Mouse (Mus musculus): ENCODE measurements around the gene Fgfr4.
"Not testable (repeated sequence)": the region's sequence is repeated elsewhere in the genome, so short reads cannot be mapped to it uniquely, and the experiment has no call there.

Fgfr4 gene

DNA sequence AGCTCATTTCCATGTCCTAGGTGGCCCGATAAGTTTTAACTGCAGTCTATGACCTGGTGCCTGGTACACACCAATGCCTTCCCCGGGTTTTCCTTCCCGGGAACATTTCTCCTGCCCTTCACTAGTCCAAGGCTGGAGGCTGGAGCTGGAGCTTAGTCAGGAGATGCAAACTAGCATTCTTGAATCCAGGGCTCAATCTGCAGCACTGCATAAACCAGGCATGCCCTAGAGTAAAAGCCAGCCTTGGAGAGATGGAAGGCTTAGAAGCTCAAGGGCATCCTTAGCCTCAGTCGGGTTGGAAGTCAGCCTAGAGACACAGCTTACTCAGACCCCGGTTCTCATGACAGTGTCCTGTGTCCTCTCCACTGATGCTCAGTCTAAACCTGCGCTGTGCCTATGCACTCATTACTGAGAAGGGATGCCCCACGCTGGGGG lies 19.9 kb downstream of the Fgfr4 start:
- no peak for DNase-seq (ENCODE audit: low spot score)

GRCm38 (mm10) chr13:55174347-55174746 lies 21.9 kb downstream of the Fgfr4 start:
- DNase-seq (ENCODE audit: low spot score): no peak

DNA sequence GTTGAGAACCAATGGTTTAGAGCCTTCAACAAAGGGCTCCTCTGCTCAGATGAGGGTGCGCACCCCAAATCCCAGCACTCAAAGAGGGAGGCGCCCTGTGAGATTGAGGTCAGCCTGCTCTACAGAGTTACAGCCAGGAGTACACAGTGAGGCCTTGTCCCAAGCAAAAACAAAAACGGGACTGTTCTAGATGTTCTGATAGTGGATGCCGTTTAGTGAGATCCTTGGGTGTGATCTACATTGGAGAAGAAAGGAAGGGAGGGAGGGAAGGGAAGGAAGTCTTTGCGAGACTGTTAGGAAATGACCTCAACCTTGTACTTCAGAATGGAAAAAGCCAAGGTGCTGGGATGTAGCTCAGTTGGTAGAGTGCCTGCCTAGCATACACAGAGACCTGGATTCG lies 23.8 kb downstream of the Fgfr4 start:
- no peak for DNase-seq (ENCODE audit: low spot score)

DNA sequence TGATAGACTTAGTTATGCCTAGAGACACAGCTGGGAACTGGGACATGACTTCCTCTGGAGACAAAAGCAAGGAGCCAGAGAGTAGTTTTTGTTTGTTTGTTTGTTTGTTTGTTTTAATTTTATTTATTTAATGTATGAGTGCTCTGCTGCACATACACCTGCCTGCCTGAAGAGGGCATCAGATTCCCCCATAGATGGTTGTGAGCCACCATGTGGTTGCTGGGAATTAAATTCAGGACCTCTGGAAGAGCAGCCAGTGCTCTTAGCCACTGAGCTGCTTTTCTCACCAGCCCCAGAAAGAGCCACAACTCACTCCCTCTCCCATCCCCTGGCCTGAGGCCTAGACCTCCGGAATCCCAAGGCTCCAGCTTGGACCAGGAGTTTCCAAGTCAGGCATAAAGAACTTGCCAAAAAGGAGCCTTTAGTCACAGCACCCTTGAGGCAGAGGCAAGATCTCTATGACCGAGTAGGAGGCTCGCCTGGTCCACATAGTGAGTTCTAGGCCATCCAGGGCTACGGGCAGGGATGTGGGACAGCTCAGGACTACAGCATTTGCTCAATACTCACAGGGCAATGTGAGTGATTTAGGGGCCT lies 25.6 kb downstream of the Fgfr4 start:
- no peak for DNase-seq (ENCODE audit: low spot score)

GRCm38 (mm10) chr13:55178556-55178955 lies 26.1 kb downstream of the Fgfr4 start:
- DNase-seq (ENCODE audit: low spot score): peak; percentile 67

DNA sequence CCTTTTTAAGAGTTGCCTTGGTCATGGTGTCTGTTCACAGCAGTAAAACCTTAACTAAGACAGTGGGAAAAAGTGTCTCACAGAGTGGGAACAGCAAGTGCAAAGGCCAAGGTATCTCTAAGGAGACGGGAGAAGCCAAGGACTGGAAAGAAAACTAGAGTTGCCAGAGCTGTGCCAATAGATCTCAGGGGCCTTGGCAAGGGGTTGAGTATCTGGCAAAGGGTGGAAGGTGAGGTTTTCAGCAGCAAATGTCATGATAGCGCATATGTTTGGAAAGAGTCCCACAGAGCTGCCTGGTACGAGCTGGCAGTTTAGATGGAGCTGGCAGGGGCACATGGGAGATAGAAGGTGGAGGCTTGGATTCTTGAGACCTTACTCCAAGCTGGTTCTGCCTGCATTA lies 27.2 kb downstream of the Fgfr4 start:
- no peak for DNase-seq (ENCODE audit: low spot score)

- DNase-seq (ENCODE audit: low spot score): no peak
These were observed 29.3 kb downstream of the Fgfr4 start for GRCm38 (mm10) chr13:55181786-55182172.

GRCm38 (mm10) chr13:55182173-55182894 lies 29.9 kb downstream of the Fgfr4 start:
- DNase-seq (ENCODE audit: low spot score): peak; percentile 58

- no peak for DNase-seq (ENCODE audit: low spot score)
These were observed 30.9 kb downstream of the Fgfr4 start for GRCm38 (mm10) chr13:55183382-55183781.

- not testable (repeated sequence) for DNase-seq (ENCODE audit: low spot score)
These were observed 34.6 kb downstream of the Fgfr4 start for GRCm38 (mm10) chr13:55187062-55187461.

GRCm38 (mm10) chr13:55189531-55190107 lies 37.2 kb downstream of the Fgfr4 start:
- no peak for DNase-seq (ENCODE audit: low spot score)

GRCm38 (mm10) chr13:55190121-55190868 lies 37.9 kb downstream of the Fgfr4 start:
- peak; percentile 94 for DNase-seq (ENCODE audit: low spot score)

GRCm38 (mm10) chr13:55191535-55191934 lies 39.1 kb downstream of the Fgfr4 start:
- no peak for DNase-seq (ENCODE audit: low spot score)

GRCm38 (mm10) chr13:55202758-55203157 lies 50.3 kb downstream of the Fgfr4 start:
- not testable (repeated sequence) for DNase-seq (ENCODE audit: low spot score)

GRCm38 (mm10) chr13:55203740-55204139 lies 51.3 kb downstream of the Fgfr4 start:
- DNase-seq (ENCODE audit: low spot score): no peak

- DNase-seq (ENCODE audit: low spot score): no peak
These were observed 52.4 kb downstream of the Fgfr4 start for GRCm38 (mm10) chr13:55204667-55205389.

GRCm38 (mm10) chr13:55205448-55206205 lies 53.2 kb downstream of the Fgfr4 start:
- DNase-seq (ENCODE audit: low spot score): no peak

DNA sequence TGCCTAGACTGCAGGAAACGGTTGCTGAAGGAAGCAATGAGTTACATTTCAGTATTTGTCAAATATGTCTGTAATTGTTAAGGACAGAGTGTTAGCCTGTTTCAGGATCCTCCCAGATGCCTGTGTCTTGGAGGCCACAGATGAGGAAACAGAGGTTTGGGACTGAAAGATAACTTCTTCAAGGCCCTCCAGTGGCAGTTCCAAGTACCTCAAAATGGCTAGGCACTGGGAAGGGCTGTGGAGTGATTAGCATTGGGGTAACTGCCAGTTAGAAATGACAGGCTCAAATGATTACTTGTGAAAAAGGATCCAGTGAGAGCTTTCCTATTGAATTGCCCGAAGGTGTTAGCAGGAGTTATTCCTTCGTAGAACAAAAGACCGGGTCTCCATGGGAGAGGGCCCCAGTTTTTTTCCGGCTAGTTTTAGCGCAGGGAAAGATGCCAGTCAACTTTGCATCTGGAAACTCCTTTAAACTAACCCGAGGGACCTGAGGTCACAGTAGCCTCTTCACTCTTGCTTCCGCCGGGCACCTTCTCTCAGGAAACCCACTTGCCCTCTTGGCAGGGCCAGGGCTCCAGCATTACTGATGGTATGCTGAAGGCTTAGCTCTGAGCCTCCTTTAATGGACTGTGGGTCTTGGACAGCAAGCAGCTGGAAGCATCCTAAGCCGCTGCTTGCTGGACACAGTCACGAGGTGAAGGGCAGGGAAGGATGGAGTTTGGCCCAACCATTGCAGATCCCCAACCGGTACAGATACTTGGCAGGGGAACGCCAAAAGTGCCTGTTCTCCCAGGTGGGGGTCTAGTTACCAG lies 56.6 kb downstream of the Fgfr4 start:
- DNase-seq (ENCODE audit: low spot score): peak; percentile 49

DNA sequence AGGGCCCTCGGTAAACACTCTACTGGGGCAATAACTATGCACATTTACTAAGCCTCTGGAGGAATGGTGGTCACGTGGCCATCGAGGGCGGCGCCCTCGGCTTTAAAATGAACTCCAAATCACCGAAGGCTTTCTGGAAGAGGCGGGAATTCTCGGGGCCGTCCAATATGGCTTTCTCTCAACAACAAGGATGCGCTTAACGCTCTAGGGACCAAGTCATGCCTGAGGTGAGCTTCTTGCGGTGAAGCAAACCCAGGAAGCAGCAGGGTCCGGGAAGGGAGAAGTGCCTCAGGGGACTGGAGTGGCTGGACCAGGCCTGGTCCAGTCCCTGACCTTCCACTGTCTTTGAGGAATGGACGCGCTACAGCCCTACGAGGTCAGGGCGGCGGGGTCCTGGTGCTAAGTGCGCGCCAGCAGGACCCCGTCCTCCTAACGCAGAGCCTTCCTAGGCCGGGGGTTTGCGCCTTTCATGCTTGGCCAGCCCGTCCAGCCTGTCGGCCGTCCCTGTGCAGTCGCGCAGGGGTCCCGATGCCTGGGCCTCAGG lies 57.3 kb downstream of the Fgfr4 start, which contains the start of gene Nsd1:
Gene Nsd1 (plus strand): TSS at position 134 of the 544 bp plus-strand sequence.
- no peak for DNase-seq (ENCODE audit: low spot score)

Data from c-Kit-positive CD71-positive TER-119-positive erythroid progenitor cells, embryonic 14.5 days (primary cell).